Mouse (Mus musculus) hindbrain, embryonic 16.5 days (tissue): ENCODE measurements at regions not wholly inside any gene's neighbourhood (a gene's known extent, or its start where the extent isn't known, plus 50 kb on each side); places are given as distances from the start of the nearest gene placed in this dataset.

Source experiments
- ATAC-seq: fragments of 200-750 bp; cut with Nextera tagmentation; 2 replicates; pipeline ENCODE4 v1.8.0; 2017; ENCODE audit warnings: moderate TSS enrichment, moderate library complexity
- H3K27ac ChIP-seq: fragments of 300-500 bp; sonication (generic); 2 replicates; pipeline ENCODE4 v1.5.1; 2014; ENCODE audit warnings: low read depth, mild to moderate bottlenecking, control low read depth, low read length, moderate library complexity
- H3K27me3 ChIP-seq: fragments of 300-500 bp; sonication (generic); replicated peaks from 2 replicates; pipeline ENCODE4 v1.6.1; 2014; ENCODE audit warnings: low read length; ENCODE audit not compliant: control insufficient read depth, insufficient read depth
- H3K36me3 ChIP-seq: fragments of 300-500 bp; sonication (generic); 2 replicates; pipeline ENCODE4 v1.6.1; 2014; ENCODE audit warnings: mild to moderate bottlenecking, low read length, moderate library complexity, mixed read lengths; ENCODE audit not compliant: control insufficient read depth, insufficient read depth
- H3K4me1 ChIP-seq: fragments of 300-500 bp; sonication (generic); 2 replicates; pipeline ENCODE4 v1.6.1; 2014; ENCODE audit warnings: low read depth, low read length; ENCODE audit not compliant: control insufficient read depth, insufficient read depth
- H3K4me2 ChIP-seq: fragments of 300-500 bp; sonication (generic); 2 replicates; pipeline ENCODE4 v1.6.1; 2014; ENCODE audit warnings: mild to moderate bottlenecking, low read length, control low read depth, moderate library complexity
- H3K4me3 ChIP-seq: fragments of 300-500 bp; sonication (generic); 2 replicates; pipeline ENCODE4 v1.5.1; 2014; ENCODE audit warnings: mild to moderate bottlenecking, low read length, control low read depth, moderate library complexity
- H3K9ac ChIP-seq: fragments of 300-500 bp; sonication (generic); 2 replicates; pipeline ENCODE4 v1.6.1; 2014; ENCODE audit warnings: low read depth, mild to moderate bottlenecking, control low read depth, low read length, moderate library complexity
- H3K9me3 ChIP-seq: fragments of 300-500 bp; sonication (generic); 2 replicates; pipeline ENCODE4 v1.6.1; 2014; ENCODE audit warnings: mild to moderate bottlenecking, low read length, moderate library complexity; ENCODE audit not compliant: control insufficient read depth
- WGBS: fragments of 180-500 bp; shearing (Covaris S2); extraction: QIAGEN DNeasy Blood & Tissue Kit; methylation state at CpG from one replicate; pipeline ENCODE4 v1.1.7; 2014; 5-methylcytosine and 5-hydroxymethylcytosine counted together

- Histone ChIP-seq H3K4me2 (no peak overlapping the region), H3K9ac (no peak overlapping the region), H3K4me1 (no peaks in the 10 kb centered on the region), H3K4me3 (no peak overlapping the region), H3K36me3 (no peaks in the 10 kb centered on the region), H3K9me3 (no peaks in the 10 kb centered on the region), H3K27me3 (no peaks in the 10 kb centered on the region), H3K27ac (no peak overlapping the region)
- WGBS = 72% methylated on average over 11 of the region's 11 CpGs
- no peak for ATAC-seq
Observed at GRCm38 (mm10) chr6:32702245-32702791, 114.3 kb upstream of the Plxna4 start.

- no peak for ATAC-seq
- 88% methylated on average over 1 of the region's 1 CpGs for WGBS
- Histone ChIP-seq H3K4me2 (no peak overlapping the region), H3K27ac (no peak overlapping the region), H3K9ac (no peak overlapping the region), H3K4me3 (no peak overlapping the region), H3K27me3 (no peaks in the 10 kb centered on the region), H3K36me3 (no peaks in the 10 kb centered on the region), H3K9me3 (no peaks in the 10 kb centered on the region), H3K4me1 (no peaks in the 10 kb centered on the region)
Observed at GRCm38 (mm10) chr6:32699811-32700210, 111.8 kb upstream of the Plxna4 start.

GRCm38 (mm10) chr6:32697771-32698270, 109.8 kb upstream of the Plxna4 start:
- Histone ChIP-seq H3K9me3 (no peaks in the 10 kb centered on the region), H3K4me1 (no peaks in the 10 kb centered on the region), H3K27me3 (no peaks in the 10 kb centered on the region), H3K4me2 (no peak overlapping the region), H3K27ac (no peak overlapping the region), H3K36me3 (no peaks in the 10 kb centered on the region), H3K9ac (no peak overlapping the region), H3K4me3 (no peak overlapping the region)
- no peak for ATAC-seq
- 74% methylated on average over 3 of the region's 3 CpGs for WGBS

GRCm38 (mm10) chr6:32696037-32696436, 108.0 kb upstream of the Plxna4 start:
- Histone ChIP-seq H3K27ac (no peak overlapping the region), H3K4me2 (no peak overlapping the region), H3K27me3 (no peaks in the 10 kb centered on the region), H3K9ac (no peak overlapping the region), H3K4me1 (no peaks in the 10 kb centered on the region), H3K4me3 (no peak overlapping the region), H3K36me3 (no peaks in the 10 kb centered on the region), H3K9me3 (no peaks in the 10 kb centered on the region)
- WGBS = 78% methylated on average over 2 of the region's 2 CpGs
- ATAC-seq = no peak

- over 99% methylated on average over 6 of the region's 6 CpGs for WGBS
- H3K27me3 ChIP-seq = no peaks in the 10 kb centered on the region
- H3K36me3 ChIP-seq = no peaks in the 10 kb centered on the region
- no peak for ATAC-seq
- H3K4me2 ChIP-seq = no peak overlapping the region
- no peak overlapping the region for H3K9ac ChIP-seq
- H3K27ac ChIP-seq = no peak overlapping the region
- no peaks in the 10 kb centered on the region for H3K9me3 ChIP-seq
- H3K4me3 ChIP-seq = no peak overlapping the region
- H3K4me1 ChIP-seq = no peaks in the 10 kb centered on the region
Observed at GRCm38 (mm10) chr6:32672552-32672951, 84.6 kb upstream of the Plxna4 start.

GRCm38 (mm10) chr6:32659743-32660142, 71.8 kb upstream of the Plxna4 start:
- H3K4me3 ChIP-seq = no peak overlapping the region
- no peaks in the 10 kb centered on the region for H3K9me3 ChIP-seq
- H3K4me1 ChIP-seq = no peaks in the 10 kb centered on the region
- no peak overlapping the region for H3K9ac ChIP-seq
- H3K27ac ChIP-seq = no peak overlapping the region
- ATAC-seq = no peak
- no peaks in the 10 kb centered on the region for H3K27me3 ChIP-seq
- no peaks in the 10 kb centered on the region for H3K36me3 ChIP-seq
- H3K4me2 ChIP-seq = no peak overlapping the region

- Histone ChIP-seq H3K36me3 (no peaks in the 10 kb centered on the region), H3K4me2 (no peak overlapping the region), H3K9me3 (no peaks in the 10 kb centered on the region), H3K27ac (no peak overlapping the region), H3K9ac (no peak overlapping the region), H3K4me3 (no peak overlapping the region), H3K27me3 (no peaks in the 10 kb centered on the region), H3K4me1 (no peaks in the 10 kb centered on the region)
- ATAC-seq = no peak
Observed at GRCm38 (mm10) chr6:32657378-32657777, 69.4 kb upstream of the Plxna4 start.

GRCm38 (mm10) chr6:32654188-32654587, 66.2 kb upstream of the Plxna4 start:
- no peak overlapping the region for H3K4me3 ChIP-seq
- no peak overlapping the region for H3K4me2 ChIP-seq
- H3K4me1 ChIP-seq = no peaks in the 10 kb centered on the region
- H3K27ac ChIP-seq = no peak overlapping the region
- H3K9me3 ChIP-seq = no peaks in the 10 kb centered on the region
- ATAC-seq = no peak
- 71% methylated on average over 2 of the region's 2 CpGs for WGBS
- H3K36me3 ChIP-seq = no peaks in the 10 kb centered on the region
- H3K9ac ChIP-seq = no peak overlapping the region
- no peaks in the 10 kb centered on the region for H3K27me3 ChIP-seq

GRCm38 (mm10) chr6:32644016-32644415, 56.0 kb upstream of the Plxna4 start:
- Histone ChIP-seq H3K4me2 (no peak overlapping the region), H3K27me3 (no peaks in the 10 kb centered on the region), H3K4me1 (no peaks in the 10 kb centered on the region), H3K9me3 (no peaks in the 10 kb centered on the region), H3K4me3 (no peak overlapping the region), H3K36me3 (no peaks in the 10 kb centered on the region), H3K27ac (no peak overlapping the region), H3K9ac (no peak overlapping the region)
- no peak for ATAC-seq
- WGBS = 93% methylated on average over 2 of the region's 2 CpGs

GRCm38 (mm10) chr6:32638843-32639242, 50.9 kb upstream of the Plxna4 start:
- 93% methylated on average over 13 of the region's 13 CpGs for WGBS
- Histone ChIP-seq H3K27ac (no peak overlapping the region), H3K9ac (no peak overlapping the region), H3K4me3 (no peak overlapping the region), H3K27me3 (no peaks in the 10 kb centered on the region), H3K36me3 (no peaks in the 10 kb centered on the region), H3K4me1 (no peaks in the 10 kb centered on the region), H3K9me3 (no peaks in the 10 kb centered on the region), H3K4me2 (no peak overlapping the region)
- no peak for ATAC-seq
